Mouse (Mus musculus) heart, embryonic 13.5 days (tissue): ENCODE results near the gene Muc3. TPM values are rescaled to one million over a fixed set of nuclear protein-coding genes. Genes with fewer than 3 reads are reported as not detected.
A peak's percentile ranks its signal among the peaks of the same experiment; 100 is the strongest.

Experiments used
- ATAC-seq: fragments of 200-750 bp; cut with Nextera tagmentation; 2 replicates; pipeline ENCODE4 v1.8.0; 2017; ENCODE audit warnings: moderate TSS enrichment; ENCODE audit not compliant: insufficient number of reproducible peaks, low FRiP score, low TSS enrichment; ENCODE audit errors: extremely low read depth
- H3K27ac ChIP-seq: fragments of 300-500 bp; sonication (generic); replicated peaks from 2 replicates; pipeline ENCODE4 v1.5.1; 2015; ENCODE audit warnings: moderate library complexity, mild to moderate bottlenecking, inconsistent platforms
- H3K27me3 ChIP-seq: fragments of 300-500 bp; sonication (generic); replicated peaks from 2 replicates; pipeline ENCODE4 v1.6.1; 2015; ENCODE audit warnings: mild to moderate bottlenecking, inconsistent platforms
- H3K36me3 ChIP-seq: fragments of 300-500 bp; sonication (generic); 2 replicates; pipeline ENCODE4 v1.6.1; 2015; ENCODE audit warnings: mild to moderate bottlenecking, inconsistent platforms
- H3K4me1 ChIP-seq: fragments of 300-500 bp; sonication (generic); 2 replicates; pipeline ENCODE4 v1.6.1; 2015; ENCODE audit warnings: inconsistent platforms
- H3K4me2 ChIP-seq: fragments of 300-500 bp; sonication (generic); 2 replicates; pipeline ENCODE4 v1.6.1; 2015; ENCODE audit warnings: inconsistent platforms, mild to moderate bottlenecking, moderate library complexity
- H3K4me3 ChIP-seq: fragments of 300-500 bp; sonication (generic); 2 replicates; pipeline ENCODE4 v1.5.1; 2015; ENCODE audit warnings: moderate library complexity, mild to moderate bottlenecking, inconsistent platforms
- H3K9ac ChIP-seq: fragments of 300-500 bp; sonication (generic); 2 replicates; pipeline ENCODE4 v1.6.1; 2015; ENCODE audit warnings: inconsistent platforms, mild to moderate bottlenecking, moderate library complexity
- H3K9me3 ChIP-seq: fragments of 300-500 bp; sonication (generic); 2 replicates; pipeline ENCODE4 v1.6.1; 2016; ENCODE audit warnings: inconsistent platforms
- WGBS: fragments of 180-500 bp; shearing (Covaris S2); methylation state at CpG from one replicate; pipeline ENCODE4 v1.1.7; 2015; ENCODE audit warnings: mixed read lengths; 5-methylcytosine and 5-hydroxymethylcytosine counted together
- polyA plus RNA-seq: library from polyadenylated mRNA; unstranded; fragments of >200 nt; fragmentation: Nextera tagmentation; extraction: Ambion mirVana; gene quantifications from 2 replicates; pipeline ENCODE4 v1.2.1, GENCODE M21; 2015

Gene Muc3
- polyA plus RNA-seq, 1 experiment from 2014 or later, result 0.11 TPM

GRCm38 (mm10) chr5:137107670-137108069 lies 41.5 kb downstream of the Muc3 start:
- Histone ChIP-seq H3K36me3 (peaks cover 24% of the 10 kb centered on the region), H3K9ac (no peak overlapping the region), H3K9me3 (no peaks in the 10 kb centered on the region; the same call in 1 of the 2 replicates), H3K4me3 (no peak overlapping the region), H3K27ac (no peak overlapping the region), H3K27me3 (no peaks in the 10 kb centered on the region; the same call in 1 of the 2 replicates), H3K4me2 (no peak overlapping the region), H3K4me1 (peaks cover 15% of the 10 kb centered on the region)
- ATAC-seq, result no peak
- 79% methylated on average over 8 of the region's 8 CpGs for WGBS

- Histone ChIP-seq H3K36me3 (peaks cover 19% of the 10 kb centered on the region), H3K9ac (0 out of 2 replicates have a peak overlapping the region, but pooled peaks have one; percentile 39), H3K9me3 (no peaks in the 10 kb centered on the region; the same call in 1 of the 2 replicates), H3K27ac (no peak overlapping the region), H3K27me3 (no peaks in the 10 kb centered on the region; the same call in 1 of the 2 replicates), H3K4me2 (peak overlapping the region; percentile 37), H3K4me3 (no peak overlapping the region), H3K4me1 (peaks cover 19% of the 10 kb centered on the region)
- WGBS, result 8% methylated on average over 6 of the region's 6 CpGs
- no peak for ATAC-seq
Measured at GRCm38 (mm10) chr5:137107024-137107423, 42.1 kb downstream of the Muc3 start.

GRCm38 (mm10) chr5:137106434-137106833 lies 42.7 kb downstream of the Muc3 start:
- ATAC-seq, result no peak
- no peak overlapping the region for H3K9ac ChIP-seq
- peaks cover 14% of the 10 kb centered on the region for H3K36me3 ChIP-seq
- H3K27me3 ChIP-seq, result no peaks in the 10 kb centered on the region; the same call in 1 of the 2 replicates
- no peak overlapping the region for H3K27ac ChIP-seq
- peaks cover 19% of the 10 kb centered on the region for H3K4me1 ChIP-seq
- H3K4me2 ChIP-seq, result peak overlapping the region; percentile 37; the same call in 1 of the 2 replicates
- H3K9me3 ChIP-seq, result no peaks in the 10 kb centered on the region; the same call in 1 of the 2 replicates
- no peak overlapping the region for H3K4me3 ChIP-seq
- WGBS, result 68% methylated on average over 4 of the region's 4 CpGs

- Histone ChIP-seq H3K4me2 (no peak overlapping the region), H3K9me3 (no peaks in the 10 kb centered on the region; the same call in 1 of the 2 replicates), H3K4me3 (no peak overlapping the region), H3K9ac (no peak overlapping the region), H3K27ac (peak overlapping the region; percentile 79), H3K36me3 (peaks cover 4% of the 10 kb centered on the region; the same call in 1 of the 2 replicates), H3K27me3 (no peaks in the 10 kb centered on the region), H3K4me1 (peaks cover 19% of the 10 kb centered on the region)
- no peak for ATAC-seq
- WGBS, result 84% methylated on average over 2 of the region's 2 CpGs
Measured at GRCm38 (mm10) chr5:137103969-137104368, 45.2 kb downstream of the Muc3 start.

GRCm38 (mm10) chr5:137102575-137103522 lies 46.3 kb downstream of the Muc3 start:
- Histone ChIP-seq H3K4me2 (peak overlapping the region; percentile 40), H3K36me3 (peaks cover 4% of the 10 kb centered on the region; the same call in 1 of the 2 replicates), H3K27me3 (no peaks in the 10 kb centered on the region), H3K9me3 (no peaks in the 10 kb centered on the region; the same call in 1 of the 2 replicates), H3K9ac (peak overlapping the region; percentile 57), H3K27ac (peak overlapping the region; percentile 79), H3K4me3 (0 out of 2 replicates have a peak overlapping the region, but pooled peaks have one; percentile 15), H3K4me1 (peaks cover 19% of the 10 kb centered on the region)
- peak; percentile 83 for ATAC-seq
- WGBS, result 43% methylated on average over 28 of the region's 28 CpGs

GRCm38 (mm10) chr5:137102078-137102477 lies 47.0 kb downstream of the Muc3 start:
- peak overlapping the region; percentile 73; the same call in 1 of the 2 replicates for H3K27ac ChIP-seq
- ATAC-seq, result no peak
- H3K36me3 ChIP-seq, result peaks cover 4% of the 10 kb centered on the region; the same call in 1 of the 2 replicates
- H3K4me2 ChIP-seq, result peak overlapping the region; percentile 40; the same call in 1 of the 2 replicates
- no peaks in the 10 kb centered on the region for H3K27me3 ChIP-seq
- H3K4me3 ChIP-seq, result no peak overlapping the region
- H3K4me1 ChIP-seq, result peaks cover 19% of the 10 kb centered on the region
- 73% methylated on average over 10 of the region's 10 CpGs for WGBS
- no peaks in the 10 kb centered on the region; the same call in 1 of the 2 replicates for H3K9me3 ChIP-seq
- H3K9ac ChIP-seq, result no peak overlapping the region

- ATAC-seq, result no peak
- H3K27me3 ChIP-seq, result no peaks in the 10 kb centered on the region
Measured at GRCm38 (mm10) chr5:137100660-137101059, 48.5 kb downstream of the Muc3 start.

GRCm38 (mm10) chr5:137098418-137098817 lies 50.7 kb downstream of the Muc3 start:
- no peaks in the 10 kb centered on the region for H3K9me3 ChIP-seq
- H3K4me3 ChIP-seq, result no peak overlapping the region
- ATAC-seq, result no peak
- no peak overlapping the region for H3K4me2 ChIP-seq
- 59% methylated on average over 11 of the region's 11 CpGs for WGBS
- H3K27me3 ChIP-seq, result no peaks in the 10 kb centered on the region
- H3K36me3 ChIP-seq, result no peaks in the 10 kb centered on the region
- no peak overlapping the region for H3K27ac ChIP-seq
- peaks cover 15% of the 10 kb centered on the region for H3K4me1 ChIP-seq
- H3K9ac ChIP-seq, result no peak overlapping the region

More at GRCm38 (mm10) chr5:137100660-137101059, 48.5 kb downstream of the Muc3 start:
- 56% methylated on average over 4 of the region's 4 CpGs for WGBS
- no peak overlapping the region for H3K27ac ChIP-seq
- peaks cover 14% of the 10 kb centered on the region for H3K4me1 ChIP-seq
- H3K36me3 ChIP-seq, result peaks cover 4% of the 10 kb centered on the region; the same call in 1 of the 2 replicates
- no peak overlapping the region for H3K4me2 ChIP-seq
- H3K4me3 ChIP-seq, result no peak overlapping the region
- no peak overlapping the region for H3K9ac ChIP-seq
- no peaks in the 10 kb centered on the region; the same call in 1 of the 2 replicates for H3K9me3 ChIP-seq

GRCm38 (mm10) chr5:137096037-137096436 lies 53.1 kb downstream of the Muc3 start:
- WGBS, result 32% methylated on average over 1 of the region's 1 CpGs
- Histone ChIP-seq H3K9ac (no peak overlapping the region), H3K4me3 (no peak overlapping the region), H3K27me3 (no peaks in the 10 kb centered on the region), H3K36me3 (no peaks in the 10 kb centered on the region), H3K27ac (peak overlapping the region; percentile 10; the same call in 1 of the 2 replicates), H3K4me2 (no peak overlapping the region), H3K4me1 (peaks cover 8% of the 10 kb centered on the region), H3K9me3 (no peaks in the 10 kb centered on the region)
- no peak for ATAC-seq

GRCm38 (mm10) chr5:137095135-137095534 lies 54.0 kb downstream of the Muc3 start:
- H3K4me3 ChIP-seq, result no peak overlapping the region
- H3K4me1 ChIP-seq, result peaks cover 9% of the 10 kb centered on the region
- no peaks in the 10 kb centered on the region for H3K9me3 ChIP-seq
- 79% methylated on average over 10 of the region's 10 CpGs for WGBS
- H3K36me3 ChIP-seq, result no peaks in the 10 kb centered on the region
- ATAC-seq, result no peak
- no peak overlapping the region for H3K27ac ChIP-seq
- H3K9ac ChIP-seq, result no peak overlapping the region
- no peak overlapping the region for H3K4me2 ChIP-seq
- no peaks in the 10 kb centered on the region for H3K27me3 ChIP-seq

- Histone ChIP-seq H3K36me3 (no peaks in the 10 kb centered on the region), H3K4me1 (peaks cover 13% of the 10 kb centered on the region), H3K27ac (no peak overlapping the region), H3K9me3 (no peaks in the 10 kb centered on the region), H3K4me2 (no peak overlapping the region), H3K9ac (no peak overlapping the region), H3K4me3 (no peak overlapping the region), H3K27me3 (no peaks in the 10 kb centered on the region)
- no peak for ATAC-seq
- 62% methylated on average over 9 of the region's 9 CpGs for WGBS
Measured at GRCm38 (mm10) chr5:137093720-137094119, 55.4 kb downstream of the Muc3 start.
